Mouse (Mus musculus) liver, postnatal 0 days (tissue): ENCODE measurements at regions not wholly inside any gene's neighbourhood (a gene's known extent, or its start where the extent isn't known, plus 50 kb on each side); places are given as distances from the start of the nearest gene placed in this dataset.

Source experiments
- ATAC-seq: fragments of 200-750 bp; cut with Nextera tagmentation; 2 replicates; pipeline ENCODE4 v1.8.0; 2017; ENCODE audit warnings: mild to moderate bottlenecking, moderate library complexity
- DNase-seq: peaks from one replicate; pipeline ENCODE4 v3.0.0-alpha.2; 2016
- H3K27ac ChIP-seq: fragments of 300-500 bp; sonication (generic); 2 replicates; pipeline ENCODE4 v1.5.1; 2014; ENCODE audit warnings: antibody characterized with exemption, moderate library complexity, mild to moderate bottlenecking, low read depth
- H3K27me3 ChIP-seq: fragments of 300-500 bp; sonication (generic); 2 replicates; pipeline ENCODE4 v1.6.1; 2014; ENCODE audit warnings: low read length, control low read depth, mixed read lengths; ENCODE audit not compliant: insufficient read depth
- H3K36me3 ChIP-seq: fragments of 300-500 bp; sonication (generic); replicated peaks from 2 replicates; pipeline ENCODE4 v1.6.1; 2014; ENCODE audit warnings: mild to moderate bottlenecking, control low read depth, low read length, moderate library complexity, mixed read lengths; ENCODE audit not compliant: insufficient read depth
- H3K4me1 ChIP-seq: fragments of 300-500 bp; sonication (generic); 2 replicates; pipeline ENCODE4 v1.6.1; 2014; ENCODE audit warnings: antibody characterized with exemption, mild to moderate bottlenecking, control low read depth; ENCODE audit not compliant: insufficient read depth
- H3K4me2 ChIP-seq: fragments of 300-500 bp; sonication (generic); 2 replicates; pipeline ENCODE4 v1.6.1; 2014; ENCODE audit warnings: low read depth, mild to moderate bottlenecking, low read length, moderate library complexity, mixed read lengths
- H3K4me3 ChIP-seq: fragments of 300-500 bp; sonication (generic); 2 replicates; pipeline ENCODE4 v1.5.1; 2014; ENCODE audit warnings: low read depth, low read length
- H3K9ac ChIP-seq: fragments of 300-500 bp; sonication (generic); replicated peaks from 2 replicates; pipeline ENCODE4 v1.6.1; 2014; ENCODE audit warnings: mild to moderate bottlenecking, moderate library complexity
- H3K9me3 ChIP-seq: fragments of 300-500 bp; sonication (generic); 2 replicates; pipeline ENCODE4 v1.6.1; 2016; ENCODE audit warnings: mild to moderate bottlenecking, control low read depth, low read length, mixed read lengths
- CTCF ChIP-seq: sonication (generic); IDR thresholded peaks from 2 replicates; pipeline ENCODE4 v1.5.1; 2016; ENCODE audit warnings: antibody characterized with exemption, low read depth
- EP300 ChIP-seq: IDR thresholded peaks from 2 replicates; pipeline ENCODE4 v1.6.1; 2016; ENCODE audit warnings: antibody characterized with exemption, low read depth, mild to moderate bottlenecking
- WGBS: fragments of 180-500 bp; shearing (Covaris S2); extraction: QIAGEN DNeasy Blood & Tissue Kit; methylation state at CpG from one replicate; pipeline ENCODE4 v1.1.7; 2014; ENCODE audit not compliant: insufficient replicate concordance; 5-methylcytosine and 5-hydroxymethylcytosine counted together

GRCm38 (mm10) chr16:7638955-7639755 lies 785.8 kb downstream of the Tmem114 start:
- Histone ChIP-seq H3K27me3 (no peaks in the 10 kb centered on the region), H3K4me3 (no peak overlapping the region), H3K9me3 (no peaks in the 10 kb centered on the region), H3K4me2 (no peak overlapping the region), H3K27ac (no peak overlapping the region), H3K36me3 (no peaks in the 10 kb centered on the region), H3K9ac (no peak overlapping the region), H3K4me1 (no peaks in the 10 kb centered on the region)
- no peak for TF ChIP-seq EP300
- no peak for TF ChIP-seq CTCF
- WGBS = 79% methylated on average over 15 of the region's 15 CpGs
- DNase-seq = no peak
- ATAC-seq = no peak

- no peak overlapping the region for H3K4me3 ChIP-seq
- H3K4me2 ChIP-seq = no peak overlapping the region
- no peaks in the 10 kb centered on the region for H3K27me3 ChIP-seq
- ATAC-seq = no peak
- no peak for DNase-seq
- H3K4me1 ChIP-seq = no peaks in the 10 kb centered on the region
- TF ChIP-seq CTCF (no peak), EP300 (no peak)
- no peak overlapping the region for H3K9ac ChIP-seq
- H3K27ac ChIP-seq = no peak overlapping the region
- H3K9me3 ChIP-seq = no peaks in the 10 kb centered on the region
- H3K36me3 ChIP-seq = no peaks in the 10 kb centered on the region
Observed at GRCm38 (mm10) chr16:7637993-7638392, 786.9 kb downstream of the Tmem114 start.

- no peak for ATAC-seq
- H3K4me2 ChIP-seq = no peak overlapping the region
- TF ChIP-seq EP300 (no peak), CTCF (no peak)
Observed at GRCm38 (mm10) chr16:7637121-7637700, 787.7 kb downstream of the Tmem114 start.

GRCm38 (mm10) chr16:7636326-7636725 lies 788.6 kb downstream of the Tmem114 start:
- Histone ChIP-seq H3K4me2 (no peak overlapping the region), H3K4me1 (no peaks in the 10 kb centered on the region), H3K27me3 (no peaks in the 10 kb centered on the region), H3K9ac (no peak overlapping the region), H3K27ac (no peak overlapping the region), H3K9me3 (no peaks in the 10 kb centered on the region), H3K4me3 (no peak overlapping the region), H3K36me3 (no peaks in the 10 kb centered on the region)
- 73% methylated on average over 5 of the region's 5 CpGs for WGBS
- no peak for ATAC-seq
- no peak for TF ChIP-seq CTCF
- no peak for TF ChIP-seq EP300
- no peak for DNase-seq

More at GRCm38 (mm10) chr16:7637121-7637700, 787.7 kb downstream of the Tmem114 start:
- no peaks in the 10 kb centered on the region for H3K36me3 ChIP-seq
- no peaks in the 10 kb centered on the region for H3K4me1 ChIP-seq
- no peaks in the 10 kb centered on the region for H3K9me3 ChIP-seq
- 63% methylated on average over 5 of the region's 5 CpGs for WGBS
- no peak overlapping the region for H3K9ac ChIP-seq
- DNase-seq = no peak
- H3K27me3 ChIP-seq = no peaks in the 10 kb centered on the region
- H3K27ac ChIP-seq = no peak overlapping the region
- H3K4me3 ChIP-seq = no peak overlapping the region

- Histone ChIP-seq H3K4me3 (no peak overlapping the region), H3K36me3 (no peaks in the 10 kb centered on the region), H3K9ac (no peak overlapping the region), H3K27me3 (no peaks in the 10 kb centered on the region), H3K27ac (no peak overlapping the region), H3K4me2 (no peak overlapping the region), H3K4me1 (no peaks in the 10 kb centered on the region), H3K9me3 (no peaks in the 10 kb centered on the region)
- DNase-seq (no peak), ATAC-seq (no peak)
- no peak for TF ChIP-seq CTCF
- no peak for TF ChIP-seq EP300
- 31% methylated on average over 5 of the region's 5 CpGs for WGBS
Observed at GRCm38 (mm10) chr16:7632474-7632873, 792.5 kb downstream of the Tmem114 start.

DNA sequence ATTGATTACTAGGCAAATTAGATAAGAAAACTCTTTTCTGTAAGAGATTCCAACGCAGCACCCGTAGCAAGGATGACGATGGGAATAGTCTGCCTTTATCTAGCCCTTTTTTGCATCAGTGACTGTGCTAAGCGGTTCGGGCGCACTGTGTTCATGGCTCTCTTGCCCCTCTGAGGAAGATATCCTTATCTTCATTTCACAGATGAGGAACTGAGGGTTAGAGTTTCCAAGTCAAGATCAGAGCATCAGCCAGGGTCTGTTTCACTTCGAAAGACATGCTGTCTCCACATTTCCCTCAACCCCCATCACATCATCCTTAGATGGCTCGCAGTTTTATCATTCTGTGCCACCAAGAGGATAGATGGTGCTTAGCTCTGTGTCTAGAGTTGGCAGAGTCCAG lies 796.6 kb downstream of the Tmem114 start:
- Histone ChIP-seq H3K36me3 (no peaks in the 10 kb centered on the region), H3K4me3 (no peak overlapping the region), H3K27ac (no peak overlapping the region), H3K9me3 (no peaks in the 10 kb centered on the region), H3K4me2 (no peak overlapping the region), H3K4me1 (no peaks in the 10 kb centered on the region), H3K27me3 (no peaks in the 10 kb centered on the region), H3K9ac (no peak overlapping the region)
- 47% methylated on average over 8 of the region's 8 CpGs for WGBS
- DNase-seq (no peak), ATAC-seq (no peak)
- TF ChIP-seq EP300 (no peak), CTCF (no peak)
